9 mouse cellular contexts compared by ENCODE assay signal in the genomic region with DNA sequence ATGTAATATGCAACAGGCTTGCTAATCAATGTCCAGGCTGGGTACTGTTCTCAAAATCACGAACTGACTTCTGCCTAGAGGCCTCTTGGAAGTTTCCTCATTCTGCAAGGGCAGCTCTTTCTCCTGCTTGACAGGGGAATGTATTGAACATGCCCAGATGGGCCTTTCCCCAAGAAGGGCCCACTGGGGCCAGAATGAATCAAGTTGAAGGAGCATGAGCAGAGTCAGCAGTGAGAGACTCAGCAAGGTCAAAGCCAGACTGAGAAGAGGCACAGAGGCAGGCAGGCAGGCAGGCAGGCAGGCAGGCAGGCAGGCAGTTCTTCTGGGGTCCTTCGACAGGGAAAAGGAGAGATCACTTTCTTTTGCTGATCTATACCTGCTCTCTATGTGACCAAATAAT.
"Had no signal": no experiment of that assay in that cellular context is flagged by ENCODE, and none has a peak within 500 bp of the region (broad histone marks: within the 10 kb centered on the region; RNA-seq: fewer than 3 reads in every experiment).

No protein-coding gene starts in this region.

- DNase-seq: lung, adult 18-20 months; lung, embryonic 14.5 days; lung, postnatal 10 days; lung, postnatal 4 days; midbrain, embryonic 14.5 days; right cerebral cortex, postnatal 14 days; thymus, adult 18-20 months; thymus, postnatal 25 days; thymus, postnatal 4 days had no signal
